Mouse (Mus musculus): ENCODE data around the gene Arpc2.

GRCm38 (mm10) chr1:74277041-74277440 lies 41.2 kb downstream of the Arpc2 start:
- TF ChIP-seq POLR2A (IDR thresholded peaks at IDR 0.05; ENCODE audit: control insufficient read depth, low read depth, low read length) (no peak), CTCF (IDR thresholded peaks at IDR 0.05; ENCODE audit: control insufficient read depth, insufficient read depth, insufficient replicate concordance, low read depth, low read length) (no peak)

Measured in testis, adult 2 months (tissue).